Mouse (Mus musculus) hindlimb bud, embryonic 11.5 days (tissue): ENCODE data around the gene Kdm4a.

Experiments
- DNase-seq: peaks from one replicate; pipeline ENCODE4 v3.0.0-alpha.2; 2012; ENCODE audit warnings: low read depth, low spot score; ENCODE audit errors: extremely low spot score

Kdm4a gene

DNA sequence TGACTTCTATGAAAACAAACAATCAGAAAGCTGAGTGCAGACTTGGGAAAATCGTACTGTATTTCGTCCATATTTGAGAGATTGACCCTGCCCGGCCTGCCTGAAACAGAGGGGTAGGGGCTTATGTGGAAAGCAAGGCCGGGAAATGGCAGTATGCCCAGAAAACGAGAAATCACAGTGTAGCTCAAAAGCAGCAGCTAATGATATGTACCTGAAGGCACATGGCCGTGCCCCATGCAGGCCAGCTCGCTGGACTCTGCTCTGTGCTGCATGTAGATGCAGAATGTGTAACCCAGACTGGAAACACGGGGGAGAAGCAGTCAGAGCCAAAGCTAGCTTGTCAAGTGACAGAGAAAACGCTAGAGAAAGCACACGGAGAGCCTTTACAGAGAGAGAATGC lies 57.8 kb downstream of the Kdm4a start:
- no peak for DNase-seq

DNA sequence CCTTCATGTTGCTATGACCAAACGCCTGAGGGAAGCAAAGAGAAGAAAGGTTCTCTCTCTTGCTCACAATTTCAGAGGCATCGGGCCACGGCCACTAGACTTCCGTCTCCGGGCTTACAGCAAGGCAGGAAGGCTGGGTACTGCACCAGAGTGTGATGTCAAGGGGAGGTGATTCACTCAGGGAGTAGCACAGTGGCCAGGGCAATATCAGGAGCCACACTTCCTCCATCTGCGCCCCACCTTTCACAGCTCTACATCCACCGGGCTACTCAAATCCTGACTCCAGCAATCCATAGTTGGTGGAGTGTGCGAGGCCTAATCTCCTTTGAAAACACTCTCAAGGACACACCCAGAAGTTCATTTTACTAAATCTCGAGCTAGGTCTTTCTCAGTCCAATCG lies 62.3 kb downstream of the Kdm4a start:
- DNase-seq = no peak

- no peak for DNase-seq
Measured at GRCm38 (mm10) chr4:118116098-118116497, 63.7 kb downstream of the Kdm4a start.

DNA sequence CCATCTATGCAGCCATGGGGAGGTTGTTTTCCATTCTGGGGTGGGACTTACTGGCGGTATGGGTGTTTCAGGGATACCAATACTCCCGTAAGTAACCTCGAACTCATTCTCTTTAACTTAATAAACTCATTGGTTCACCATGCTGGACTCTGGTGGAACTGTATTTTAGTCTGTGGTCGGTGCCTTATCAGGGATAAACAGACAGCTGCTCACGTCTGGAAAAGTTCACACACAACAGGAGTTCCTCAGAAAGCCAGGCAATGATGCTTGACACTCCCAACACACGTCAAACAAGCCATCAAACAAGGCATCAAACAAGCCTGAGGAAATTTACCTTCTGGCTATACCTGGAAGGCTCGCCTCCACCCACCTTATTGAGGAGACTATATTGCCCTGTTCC lies 64.7 kb downstream of the Kdm4a start:
- DNase-seq = no peak

- no peak for DNase-seq
Measured at GRCm38 (mm10) chr4:118112601-118113000, 67.2 kb downstream of the Kdm4a start.

- no peak for DNase-seq
Measured at GRCm38 (mm10) chr4:118109649-118110048, 70.2 kb downstream of the Kdm4a start.

DNA sequence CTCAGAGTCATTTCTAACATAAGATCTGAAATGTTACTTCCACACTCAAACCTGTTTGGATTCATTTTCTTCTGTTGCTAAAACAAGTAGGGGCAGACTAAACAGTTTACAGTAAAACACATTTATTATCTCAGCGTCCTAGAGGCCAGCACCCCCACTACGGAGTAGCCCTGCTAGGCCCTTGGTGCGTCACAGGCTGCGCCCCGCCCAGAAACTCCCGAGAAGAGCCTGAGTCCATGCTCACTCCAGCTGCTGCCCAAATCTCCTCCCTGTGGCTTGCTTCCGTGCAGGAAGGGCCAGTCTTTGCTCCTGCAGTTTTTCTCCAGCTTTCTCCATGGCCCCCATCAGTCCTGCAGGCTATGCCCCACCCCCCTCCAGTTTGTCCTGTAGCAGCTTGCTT lies 71.1 kb downstream of the Kdm4a start:
- no peak for DNase-seq

DNA sequence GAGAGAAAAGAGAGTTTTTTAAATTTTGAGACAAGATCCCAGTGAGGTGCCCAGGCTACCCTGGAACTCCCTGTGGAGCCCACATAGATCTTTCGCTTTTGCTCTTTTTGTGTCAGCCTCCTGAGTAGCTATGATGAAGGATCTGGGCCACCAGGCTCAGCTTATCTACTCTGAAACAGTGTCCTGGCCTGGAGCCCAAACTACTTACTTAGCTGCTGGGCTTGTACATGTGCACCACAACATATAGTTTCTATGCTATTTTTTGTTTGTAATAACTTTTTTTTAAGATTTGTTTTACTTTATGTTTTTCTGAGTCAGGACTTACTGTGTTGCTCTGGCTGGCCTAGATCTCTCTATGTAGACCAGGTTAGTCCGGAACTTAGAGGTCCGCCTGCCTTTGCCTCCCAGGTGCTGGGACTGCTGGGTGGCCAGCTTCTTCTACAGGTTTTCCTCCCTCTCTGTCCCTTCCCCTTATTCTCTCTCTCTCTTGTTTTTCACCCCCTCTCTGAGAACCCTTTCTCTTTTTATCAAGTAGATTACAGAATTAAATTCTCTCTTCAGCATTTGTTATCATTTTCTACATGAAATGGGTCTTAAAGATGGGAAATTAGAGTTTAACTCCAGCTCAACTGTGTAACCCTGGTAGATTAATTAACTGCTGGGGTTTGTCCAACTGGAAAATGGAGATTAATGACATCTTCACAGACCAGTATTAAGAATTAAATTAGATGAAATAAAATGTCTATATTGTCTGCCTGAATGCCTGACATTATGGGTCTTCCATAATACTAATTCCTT lies 74.4 kb downstream of the Kdm4a start:
- no peak for DNase-seq

DNA sequence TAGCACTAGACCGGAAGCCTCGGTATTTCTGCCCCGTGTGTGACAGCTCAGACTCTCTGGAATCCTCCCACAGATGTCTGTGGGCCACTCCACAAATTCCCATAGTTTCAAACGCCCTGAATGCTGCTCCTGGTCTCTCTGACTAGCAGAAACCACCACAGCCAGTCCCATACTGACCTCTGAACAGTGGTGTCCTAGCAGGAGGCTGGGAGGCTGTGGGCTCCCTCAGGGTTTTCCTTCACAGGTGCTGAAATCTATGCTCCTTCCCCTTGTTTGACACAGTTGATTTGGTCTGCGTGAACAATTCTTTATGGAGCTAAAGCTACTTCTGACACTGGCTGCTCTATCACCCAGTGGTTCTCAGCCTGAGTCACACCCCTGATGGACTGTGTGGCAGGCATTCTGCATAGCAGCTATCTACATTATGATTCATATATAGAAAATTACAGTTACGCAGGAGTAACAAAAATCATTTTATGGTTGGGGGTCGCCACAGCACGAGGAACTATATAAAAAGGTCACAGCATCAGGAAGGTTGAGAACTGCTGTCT lies 76.5 kb downstream of the Kdm4a start:
- DNase-seq = no peak

DNA sequence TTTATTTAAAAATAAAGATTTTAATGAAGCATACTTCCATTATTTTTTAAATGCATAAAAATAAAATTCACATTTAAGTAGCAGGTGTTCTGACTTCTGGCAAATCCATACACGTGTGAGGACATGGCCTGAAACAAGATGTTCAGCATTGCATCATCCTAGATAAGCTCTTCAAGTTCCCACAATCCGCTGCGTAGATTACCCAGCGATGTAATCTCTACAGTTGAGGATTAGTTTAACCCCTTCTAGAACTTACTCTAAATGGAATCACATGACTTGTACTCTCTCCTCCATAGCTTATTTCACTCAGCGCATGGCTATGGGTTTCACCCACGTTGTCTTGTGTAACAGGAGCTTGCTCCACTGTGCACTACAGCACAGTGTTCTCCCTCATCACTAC lies 78.3 kb downstream of the Kdm4a start:
- DNase-seq = no peak

DNA sequence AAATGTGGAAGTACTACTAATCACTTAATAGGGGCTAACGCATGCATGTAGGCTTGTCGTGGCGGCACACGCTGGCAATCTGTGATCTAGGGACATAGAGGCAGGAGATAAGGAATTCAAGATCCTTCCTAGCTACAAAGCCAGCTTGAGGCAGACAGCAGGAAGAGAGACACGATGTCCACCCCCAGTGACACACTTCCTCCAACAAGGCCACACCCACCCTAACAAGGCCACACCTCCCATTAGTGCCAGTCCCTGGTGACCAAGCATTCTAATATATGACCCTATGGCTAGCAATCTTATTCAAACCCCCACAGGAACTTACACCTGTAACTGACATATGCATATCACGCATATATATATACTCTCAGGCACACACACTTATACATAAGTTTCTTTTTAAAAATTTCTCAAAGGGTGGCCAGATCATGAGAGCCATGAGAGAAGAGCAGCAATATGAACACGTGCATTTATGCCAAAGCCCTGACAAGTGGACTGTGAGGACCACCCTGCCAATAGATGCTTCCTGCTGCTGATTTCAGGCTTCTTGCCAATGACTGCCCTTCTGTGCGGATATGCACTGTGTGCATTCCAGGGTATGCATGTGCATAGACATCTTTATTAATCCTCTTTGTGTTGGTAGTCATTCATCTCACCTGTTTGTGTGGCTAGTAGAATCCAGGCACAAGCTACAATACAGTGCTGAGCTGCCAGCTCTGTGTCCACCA lies 80.0 kb downstream of the Kdm4a start:
- no peak for DNase-seq

DNA sequence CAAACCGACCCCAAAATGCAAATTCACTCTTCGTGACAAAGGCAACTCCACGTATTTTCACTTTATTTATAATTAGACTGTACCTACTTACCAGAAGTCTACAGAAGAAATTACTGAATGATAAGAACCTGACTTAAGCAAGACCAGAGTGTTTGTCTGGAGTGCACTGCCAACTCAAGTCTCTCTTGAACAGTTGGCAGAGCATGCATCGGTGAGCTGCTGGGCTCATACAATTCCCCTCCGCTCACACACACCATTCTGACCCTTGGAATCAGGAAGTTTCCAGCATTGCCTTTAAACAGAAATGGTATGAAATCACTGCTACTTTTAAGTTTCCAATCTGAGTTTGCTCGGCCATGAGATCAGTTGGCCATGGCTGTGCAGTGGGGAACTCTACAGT lies 81.3 kb downstream of the Kdm4a start:
- no peak for DNase-seq

DNA sequence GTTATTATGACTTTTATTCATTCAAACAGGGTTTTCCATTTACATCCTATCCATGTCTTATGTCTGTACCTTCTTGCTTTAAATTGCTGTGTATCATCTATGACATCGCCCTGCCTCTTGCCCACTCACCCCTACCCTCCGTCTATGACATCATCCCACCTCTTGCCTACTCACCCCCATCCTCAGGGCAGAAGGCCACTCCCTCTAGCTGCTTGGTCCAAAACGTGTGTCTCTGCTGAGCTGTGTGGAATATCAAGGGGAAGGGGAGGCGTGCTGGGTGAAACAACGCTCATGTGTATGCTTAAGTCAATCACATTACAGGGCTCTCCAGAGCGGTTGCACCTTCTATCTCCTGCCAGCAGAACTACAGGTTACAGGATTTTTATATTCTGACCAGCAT lies 83.8 kb downstream of the Kdm4a start:
- DNase-seq = no peak

DNA sequence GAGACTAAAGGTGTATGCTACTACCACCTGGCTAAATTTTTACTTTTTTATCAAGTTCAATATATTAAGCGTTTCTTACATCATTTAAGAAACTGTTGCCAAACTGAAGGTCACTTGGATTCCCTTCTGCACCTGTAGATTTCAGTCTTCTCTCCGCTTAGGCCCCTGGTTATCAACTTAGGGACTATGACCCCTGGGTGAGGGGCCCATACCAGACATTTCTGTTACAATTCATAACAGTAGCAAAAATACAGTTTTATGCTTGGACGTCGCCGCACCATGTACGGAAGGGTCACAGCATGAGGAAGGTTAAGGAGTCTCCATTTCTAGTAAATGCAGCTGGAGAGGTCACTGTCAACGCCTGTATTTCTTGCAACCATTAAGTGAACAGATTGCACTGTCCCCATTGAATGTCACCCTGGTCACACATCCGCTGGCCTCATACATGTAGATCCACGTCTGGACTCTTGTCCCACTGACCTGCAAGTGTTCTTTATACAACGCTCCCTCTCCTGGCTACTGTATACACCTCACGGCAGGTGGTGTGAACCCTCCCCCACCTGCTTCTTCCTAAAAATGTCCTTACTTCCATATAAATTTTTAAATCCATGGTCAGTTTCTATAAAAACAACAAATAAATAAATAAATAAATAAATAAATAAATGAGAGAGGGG lies 86.9 kb downstream of the Kdm4a start:
- no peak for DNase-seq

DNA sequence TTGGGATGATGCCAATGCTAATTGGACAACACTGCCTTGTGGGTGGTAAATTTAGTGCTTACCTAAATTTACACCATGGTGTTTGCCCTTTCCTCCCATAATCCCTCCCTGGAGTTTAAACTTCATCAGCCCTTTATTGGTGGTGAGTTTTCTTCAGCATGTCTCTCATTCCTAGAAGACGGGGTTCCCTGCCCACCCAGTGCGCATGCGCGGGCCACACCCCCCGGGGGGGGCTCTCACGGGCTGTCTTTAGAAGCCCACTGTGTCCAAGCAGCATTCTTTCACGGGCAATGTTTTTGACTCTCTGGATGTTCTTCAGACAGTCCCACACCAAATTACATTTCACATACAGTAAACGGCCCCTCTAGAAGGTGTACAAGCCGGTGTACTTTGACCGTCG lies 89.4 kb downstream of the Kdm4a start:
- no peak for DNase-seq

GRCm38 (mm10) chr4:118089939-118090338 lies 89.9 kb downstream of the Kdm4a start:
- DNase-seq = no peak

GRCm38 (mm10) chr4:118088771-118089170 lies 91.1 kb downstream of the Kdm4a start:
- no peak for DNase-seq
